Mouse (Mus musculus) G1E (cell line): ENCODE measurements around the gene Gm42906.

Experiments
- CTCF ChIP-seq: IDR thresholded peaks from 2 replicates; pipeline ENCODE4 v1.5.1; 2012; ENCODE audit warnings: low read depth, low read length, inconsistent platforms, mixed read lengths
- GATA1 ChIP-seq: IDR thresholded peaks from 2 replicates; pipeline ENCODE4 v1.6.1; 2012; ENCODE audit warnings: borderline replicate concordance, low read length, inconsistent platforms, mixed read lengths
- TAL1 ChIP-seq: conservative IDR thresholded peaks from 2 replicates; pipeline ENCODE4 v1.6.1; 2012; ENCODE audit warnings: low read depth, low read length, inconsistent platforms, mixed read lengths

- TF ChIP-seq CTCF (no peak), GATA1 (no peak), TAL1 (no peak)
These were observed 371.6 kb downstream of the Gm42906 start for GRCm38 (mm10) chr5:151056255-151056919.
